18 mouse cellular contexts compared by ENCODE assay signal in genomic region chr19:22789753-22790152, GRCm38 (mm10).
DNase-seq lines count a peak whose midpoint lies in the region; ATAC-seq lines count a peak whose summit lies in the region.
"Had no signal": no experiment of that assay in that cellular context is flagged by ENCODE, and none has a peak within 500 bp of the region (broad histone marks: within the 10 kb centered on the region; RNA-seq: fewer than 3 reads in every experiment).

No protein-coding gene starts in this region.

- no peaks in the 10 kb centered on the region for H3K9me3 ChIP-seq in liver, embryonic 12.5 days (replicated peaks)
- H3K9me3 ChIP-seq: embryonic facial prominence, embryonic 12.5 days; forebrain, embryonic 13.5 days; forebrain, embryonic 15.5 days had no signal

- H3K27me3 ChIP-seq in liver, embryonic 12.5 days (replicated peaks), result no peaks in the 10 kb centered on the region
- H3K27me3 ChIP-seq: embryonic facial prominence, embryonic 12.5 days; forebrain, embryonic 13.5 days; forebrain, embryonic 15.5 days had no signal

- no peak overlapping the region for H3K27ac ChIP-seq in liver, embryonic 12.5 days
- H3K27ac ChIP-seq: embryonic facial prominence, embryonic 10.5 days; embryonic facial prominence, embryonic 12.5 days; forebrain, embryonic 13.5 days; forebrain, embryonic 15.5 days had no signal

- H3K36me3 ChIP-seq in liver, embryonic 12.5 days, result no peaks in the 10 kb centered on the region
- H3K36me3 ChIP-seq: embryonic facial prominence, embryonic 10.5 days; embryonic facial prominence, embryonic 12.5 days; forebrain, embryonic 15.5 days had no signal

- H3K4me1 ChIP-seq in liver, embryonic 12.5 days, result no peaks in the 10 kb centered on the region
- H3K4me1 ChIP-seq: embryonic facial prominence, embryonic 10.5 days; embryonic facial prominence, embryonic 12.5 days; forebrain, embryonic 13.5 days; forebrain, embryonic 15.5 days had no signal

- no peak overlapping the region for H3K4me2 ChIP-seq in liver, embryonic 12.5 days
- H3K4me2 ChIP-seq: embryonic facial prominence, embryonic 12.5 days; forebrain, embryonic 13.5 days; forebrain, embryonic 15.5 days had no signal

- H3K9ac ChIP-seq in liver, embryonic 12.5 days, result no peak overlapping the region
- H3K9ac ChIP-seq: embryonic facial prominence, embryonic 12.5 days; forebrain, embryonic 13.5 days; forebrain, embryonic 15.5 days; forebrain, postnatal 0 days had no signal

- no peak for ATAC-seq in liver, embryonic 12.5 days
- ATAC-seq: forebrain, embryonic 13.5 days; forebrain, embryonic 15.5 days; forebrain, postnatal 0 days had no signal

- peak; percentile 83 for DNase-seq in heart, adult 11 months
- DNase-seq in heart, adult 9 months (ENCODE audit: low spot score in 2 of 2), result no peak
- peak; percentile 21 for DNase-seq in right cerebral cortex, adult 18-20 months
- no peak for DNase-seq in right cerebral cortex, postnatal 36 days (ENCODE audit: low spot score in 2 of 2)
- DNase-seq: adrenal gland, adult 2 months; adrenal gland, postnatal 10 days; adrenal gland, postnatal 25 days; cerebellum, adult 11-12 months; cerebellum, adult 2 months; cerebellum, adult 9-10 months; cerebellum, postnatal 10 days; cerebellum, postnatal 25 days; forebrain, postnatal 0 days had no signal

- H3K4me3 ChIP-seq in liver, embryonic 12.5 days, result no peak overlapping the region
- H3K4me3 ChIP-seq: embryonic facial prominence, embryonic 10.5 days; embryonic facial prominence, embryonic 12.5 days; forebrain, embryonic 13.5 days; forebrain, embryonic 15.5 days had no signal

- WGBS in liver, embryonic 12.5 days (ENCODE audit: insufficient replicate concordance), result 62% methylated on average over 3 of the region's 3 CpGs

Comparison
In these comparisons a context has a peak if more than half of its experiments do, and no peak if none do; other contexts are left out.
1. DNase-seq: peak in heart, adult 11 months (single experiment) and right cerebral cortex, adult 18-20 months (single experiment); none in heart, adult 9 months (0 of 2) and right cerebral cortex, postnatal 36 days (0 of 2).